Mouse (Mus musculus) brain, embryonic 14.5 days (tissue): ENCODE results near the gene Med24.

Source experiments
- CTCF ChIP-seq: fragments of 200-500 bp; IDR thresholded peaks from 2 replicates; pipeline ENCODE4 v1.5.1; 2012; ENCODE audit warnings: inconsistent platforms, mild to moderate bottlenecking, moderate library complexity, borderline replicate concordance; ENCODE audit not compliant: insufficient read depth, insufficient read length; ENCODE audit errors: extremely low read depth
- POLR2A ChIP-seq: fragments of 200-500 bp; IDR thresholded peaks from 2 replicates; pipeline ENCODE4 v1.6.1; 2012; ENCODE audit warnings: mild to moderate bottlenecking, inconsistent platforms, borderline replicate concordance; ENCODE audit not compliant: poor library complexity, insufficient read depth, insufficient read length, severe bottlenecking; ENCODE audit errors: extremely low read depth

GRCm38 (mm10) chr11:98738428-98738911, 9.2 kb upstream of the Med24 start:
- TF ChIP-seq POLR2A: no peak
- TF ChIP-seq CTCF: no peak
